24 mouse cellular contexts compared by ENCODE assay signal in genomic region chr11:99399956-99400549, GRCm38 (mm10). TPM values are rescaled to one million over a fixed set of nuclear protein-coding genes. Genes with fewer than 3 reads are reported as not detected.
DNase-seq lines count a peak whose midpoint lies in the region; ATAC-seq and TF ChIP-seq lines count a peak whose summit lies in the region.
"Had no signal": no experiment of that assay in that cellular context is flagged by ENCODE, and none has a peak within 500 bp of the region (broad histone marks: within the 10 kb centered on the region; RNA-seq: fewer than 3 reads in every experiment).

No protein-coding gene starts in this region.

- TF ChIP-seq EP300 in MEL (IDR thresholded peaks at IDR 0.05; ENCODE audit: low read depth in 1 of 2, low read length in 2 of 2) = 0 out of 4 replicates have a peak, but pooled peaks of 1 of the 2 experiments have one; percentile 0

- TF ChIP-seq CTCF in MEL (IDR thresholded peaks at IDR 0.05 in 2 of 3, conservative IDR thresholded peaks at IDR 0.05 in 1 of 3; ENCODE audit: control insufficient read depth in 1 of 3, insufficient read depth in 1 of 3, low read depth in 2 of 3, low read length in 3 of 3, poor library complexity in 1 of 3, severe bottlenecking in 1 of 3) = no peak

- DNase-seq in heart, adult 11 months = peak; percentile 60
- DNase-seq in MEL (ENCODE audit: low read depth, low spot score) = peak; percentile 83
- no peak for DNase-seq in adrenal gland, postnatal 36 days
- DNase-seq: adrenal gland, adult 2 months; adrenal gland, adult 8-10 months; adrenal gland, postnatal 10 days; adrenal gland, postnatal 14 days; adrenal gland, postnatal 25 days; B cell, adult 2 months; cerebellum, adult 11 months; cerebellum, adult 11-12 months; cerebellum, adult 18-20 months; cerebellum, adult 2 months; cerebellum, adult 8-10 months had no signal

- peak in 1 of 2 experiments; percentile 59; a peak in 2 of 4 replicates for TF ChIP-seq POLR2A in MEL (IDR thresholded peaks at IDR 0.05; ENCODE audit: control insufficient read depth in 1 of 2, insufficient read depth in 1 of 2, low read depth in 1 of 2, low read length in 2 of 2, poor library complexity in 1 of 2)

- no peak overlapping the region for H3K4me3 ChIP-seq in heart, embryonic 12.5 days
- H3K4me3 ChIP-seq in MEL (ENCODE audit: control insufficient read depth in 1 of 2, insufficient read depth in 1 of 2, low read depth in 2 of 2, low read length in 2 of 2) = no peak overlapping the region

- peaks cover 2% of the 10 kb centered on the region; the same call in 1 of the 2 replicates for H3K79me2 ChIP-seq in MEL (ENCODE audit: control insufficient read depth, insufficient read depth, low read length, poor library complexity)

- no peak for ATAC-seq in heart, embryonic 12.5 days (ENCODE audit: insufficient number of reproducible peaks, low FRiP score)
- ATAC-seq: activated CD4-positive, CD25-positive, alpha-beta regulatory T cell, adult 4 months; CD4-positive, CD25-positive, alpha-beta regulatory T cell, adult 4 months; Patski had no signal

- no peak overlapping the region for H3K27ac ChIP-seq in heart, embryonic 12.5 days (ENCODE audit: poor library complexity, severe bottlenecking)
- H3K27ac ChIP-seq in MEL (ENCODE audit: control insufficient read depth, low read depth, low read length) = peak overlapping the region; percentile 98

- 73% methylated on average over 13 of the region's 13 CpGs for WGBS in heart, embryonic 12.5 days

- peaks cover 21% of the 10 kb centered on the region for H3K27me3 ChIP-seq in heart, embryonic 12.5 days (replicated peaks)
- no peaks in the 10 kb centered on the region for H3K27me3 ChIP-seq in MEL (ENCODE audit: control insufficient read depth in 1 of 2, insufficient read depth in 2 of 2, low read length in 2 of 2)

- H3K36me3 ChIP-seq in heart, embryonic 12.5 days = no peaks in the 10 kb centered on the region
- H3K36me3 ChIP-seq in MEL (ENCODE audit: control insufficient read depth in 1 of 2, insufficient read depth in 2 of 2, low read length in 2 of 2) = peaks cover 0 to 23% of the 10 kb centered on the region in 2 experiments; a peak in 2 of 4 replicates
- H3K36me3 ChIP-seq: G1E had no signal

- no peaks in the 10 kb centered on the region for H3K4me1 ChIP-seq in heart, embryonic 12.5 days (replicated peaks)
- peaks cover 0 to 21% of the 10 kb centered on the region in 2 experiments; a peak in 3 of 4 replicates for H3K4me1 ChIP-seq in MEL (ENCODE audit: control insufficient read depth in 1 of 2, insufficient read depth in 2 of 2, low read length in 2 of 2)

- H3K9ac ChIP-seq in heart, embryonic 12.5 days = no peak overlapping the region
- H3K9ac ChIP-seq in MEL (ENCODE audit: control insufficient read depth, low read depth, low read length, poor library complexity, severe bottlenecking) = no peak overlapping the region; the same call in 1 of the 2 replicates

- no peaks in the 10 kb centered on the region for H3K9me3 ChIP-seq in heart, embryonic 12.5 days (replicated peaks)
- no peaks in the 10 kb centered on the region for H3K9me3 ChIP-seq in MEL (replicated peaks; ENCODE audit: insufficient read depth, low read length)
- H3K9me3 ChIP-seq: G1E had no signal

- TF ChIP-seq RAD21 in MEL (IDR thresholded peaks at IDR 0.05; ENCODE audit: low read depth, low read length) = no peak

- no peak overlapping the region for H3K4me2 ChIP-seq in heart, embryonic 12.5 days

TF ChIP-seq in MEL, 35 proteins besides CTCF, POLR2A, EP300 and RAD21:
- TF ChIP-seq HCFC1 (IDR thresholded peaks at IDR 0.05; ENCODE audit: low read depth, low read length) (0 out of 2 replicates have a peak, but pooled peaks have one; percentile 29), ETS1 (IDR thresholded peaks at IDR 0.05; ENCODE audit: low read depth, low read length) (no peak; the same call in none of the 2 replicates), POLR2AphosphoS2 (IDR thresholded peaks at IDR 0.05; ENCODE audit: low read length) (peak; percentile 99), GATA1 (IDR thresholded peaks at IDR 0.05; ENCODE audit: low read depth, low read length) (peak; percentile 20; the same call in 1 of the 2 replicates), SIN3A (IDR thresholded peaks at IDR 0.05; ENCODE audit: low read length) (peak; percentile 47; the same call in 1 of the 2 replicates), CHD2 (IDR thresholded peaks at IDR 0.05; ENCODE audit: low read length) (peak; percentile 46), NELFE (IDR thresholded peaks at IDR 0.05; ENCODE audit: low read depth, low read length) (0 out of 2 replicates have a peak, but pooled peaks have one; percentile 22), KAT2A (conservative IDR thresholded peaks at IDR 0.05; ENCODE audit: low read depth, low read length) (no peak), UBTF (IDR thresholded peaks at IDR 0.05; ENCODE audit: borderline replicate concordance, insufficient read depth, low read depth, low read length) (no peak), TBP (IDR thresholded peaks at IDR 0.05; ENCODE audit: low read depth, low read length) (0 out of 2 replicates have a peak, but pooled peaks have one; percentile 41), E2F4 (IDR thresholded peaks at IDR 0.05; ENCODE audit: borderline replicate concordance, low read depth, low read length) (no peak), JUND (IDR thresholded peaks at IDR 0.05; ENCODE audit: low read depth, low read length) (no peak), ZKSCAN1 (IDR thresholded peaks at IDR 0.05; ENCODE audit: low read depth, low read length) (no peak), MYB (IDR thresholded peaks at IDR 0.05; ENCODE audit: low read depth, low read length) (peak; percentile 60; the same call in 1 of the 2 replicates), GABPA (IDR thresholded peaks at IDR 0.05; ENCODE audit: low read depth, low read length) (no peak), ZMIZ1 (IDR thresholded peaks at IDR 0.05; ENCODE audit: low read depth, low read length) (peak; percentile 94), ZC3H11A (IDR thresholded peaks at IDR 0.05; ENCODE audit: low read depth, low read length) (no peak)
TF ChIP-seq in MEL: peak in this region for 9.

RNA-seq across cellular contexts. Expression of gene Krt10, which starts 10.9 kb away (rescaled TPM):
- 16.6 and 18.8 TPM in 2 replicates for polyA plus RNA-seq in heart, embryonic 12.5 days (2016; fragmentation: Nextera tagmentation; extraction: Ambion mirVana)
- not detected in 2 replicates for total RNA-seq in MEL (2012; rRNA removed)
- not detected for polyA plus RNA-seq in MEL (2012; ENCODE audit: insufficient read depth in 1 of 2, insufficient read length in 2 of 2, low read depth in 1 of 2, low replicate concordance in 2 of 2, missing spikeins in 1 of 2)
- 1 to 10 TPM; 4.4 to 6.4 TPM for total RNA-seq in adrenal gland, postnatal 36 days (2021)

RNA-seq across cellular contexts. Expression of gene Krt12, which starts 22.0 kb away (rescaled TPM):
- polyA plus RNA-seq in heart, embryonic 12.5 days (2016; fragmentation: Nextera tagmentation; extraction: Ambion mirVana) = not detected in 2 replicates
- total RNA-seq in MEL (2012; rRNA removed) = not detected in 2 replicates
- under 1 TPM in 1 of 2 experiments, not detected in 1; 0.10 TPM for polyA plus RNA-seq in MEL (2012; ENCODE audit: insufficient read depth in 1 of 2, insufficient read length in 2 of 2, low read depth in 1 of 2, low replicate concordance in 2 of 2, missing spikeins in 1 of 2)
- not detected for total RNA-seq in adrenal gland, postnatal 36 days (2021)
- total RNA-seq: adrenal gland, adult 18-20 months; adrenal gland, adult 2 months; adrenal gland, adult 8-10 months; adrenal gland, postnatal 10 days; adrenal gland, postnatal 14 days; adrenal gland, postnatal 25 days; adrenal gland, postnatal 4 days; CH12.LX; G1E had no signal
- polyA plus RNA-seq: activated CD4-positive, CD25-positive, alpha-beta regulatory T cell, adult 4 months; adrenal gland, adult 2 months; C2C12; CD4-positive, CD25-positive, alpha-beta regulatory T cell, adult 4 months; cerebellum, adult 2 months; G1E; Patski had no signal

RNA-seq across cellular contexts. Expression of gene Krt28, which starts 25.4 kb away (rescaled TPM):
- 0.12 and 0.20 TPM in 2 replicates for polyA plus RNA-seq in heart, embryonic 12.5 days (2016; fragmentation: Nextera tagmentation; extraction: Ambion mirVana)
- total RNA-seq in MEL (2012; rRNA removed) = not detected in 2 replicates
- not detected for polyA plus RNA-seq in MEL (2012; ENCODE audit: insufficient read depth in 1 of 2, insufficient read length in 2 of 2, low read depth in 1 of 2, low replicate concordance in 2 of 2, missing spikeins in 1 of 2)
- total RNA-seq in adrenal gland, postnatal 36 days (2021) = not detected
- total RNA-seq: adrenal gland, adult 18-20 months; adrenal gland, adult 2 months; adrenal gland, adult 8-10 months; adrenal gland, postnatal 14 days; adrenal gland, postnatal 25 days had no signal
- polyA plus RNA-seq: activated CD4-positive, CD25-positive, alpha-beta regulatory T cell, adult 4 months; adrenal gland, adult 2 months; CD4-positive, CD25-positive, alpha-beta regulatory T cell, adult 4 months; G1E; Patski had no signal

RNA-seq across cellular contexts. Expression of gene Krt20, which starts 37.9 kb away (rescaled TPM):
- 3.6 and 4.1 TPM in 2 replicates for polyA plus RNA-seq in heart, embryonic 12.5 days (2016; fragmentation: Nextera tagmentation; extraction: Ambion mirVana)
- not detected in 2 replicates for total RNA-seq in MEL (2012; rRNA removed)
- not detected for polyA plus RNA-seq in MEL (2012; ENCODE audit: insufficient read depth in 1 of 2, insufficient read length in 2 of 2, low read depth in 1 of 2, low replicate concordance in 2 of 2, missing spikeins in 1 of 2)
- total RNA-seq in adrenal gland, postnatal 36 days (2021) = under 1 TPM in 1 of 2 experiments, not detected in 1; 0.26 TPM
- total RNA-seq: CH12.LX, G1E had no signal
- polyA plus RNA-seq: adrenal gland, adult 2 months; brain, embryonic 14.5 days; C2C12; CD4-positive, CD25-positive, alpha-beta regulatory T cell, adult 4 months; cerebellum, adult 2 months; G1E; Patski had no signal

RNA-seq across cellular contexts. Expression of gene Krt27, which starts 49.1 kb away (rescaled TPM):
- polyA plus RNA-seq in heart, embryonic 12.5 days (2016; fragmentation: Nextera tagmentation; extraction: Ambion mirVana) = 0.12 TPM in 1 of 2 replicates, not detected in the other
- total RNA-seq in MEL (2012; rRNA removed) = not detected in 2 replicates
- not detected for polyA plus RNA-seq in MEL (2012; ENCODE audit: insufficient read depth in 1 of 2, insufficient read length in 2 of 2, low read depth in 1 of 2, low replicate concordance in 2 of 2, missing spikeins in 1 of 2)
- total RNA-seq in adrenal gland, postnatal 36 days (2021) = not detected
- total RNA-seq: adrenal gland, adult 18-20 months; adrenal gland, adult 2 months; adrenal gland, adult 8-10 months; adrenal gland, postnatal 10 days; adrenal gland, postnatal 14 days; adrenal gland, postnatal 25 days; adrenal gland, postnatal 4 days; CH12.LX; G1E had no signal
- polyA plus RNA-seq: adrenal gland, adult 2 months; C2C12; CD4-positive, CD25-positive, alpha-beta regulatory T cell, adult 4 months; cerebellum, adult 2 months; G1E; Patski had no signal

Comparison
In these comparisons a context has a peak if more than half of its experiments do, and no peak if none do; other contexts are left out.
1. DNase-seq: peak in heart, adult 11 months (single experiment) and MEL (single experiment); none in adrenal gland, postnatal 36 days (0 of 2).